Mouse (Mus musculus): ENCODE data around the gene Arl15. TPM values are rescaled to one million over a fixed set of nuclear protein-coding genes. Genes with fewer than 3 reads are reported as not detected.

Gene Arl15
- polyA plus RNA-seq, 1 experiment from 2014 or later: 8.6 TPM

GRCm38 (mm10) chr13:114121591-114121990 lies 327.3 kb downstream of the Arl15 start:
- peaks cover 10% of the 10 kb centered on the region; the same call in 1 of the 2 replicates for H3K4me1 ChIP-seq (replicated peaks; ENCODE audit: control insufficient read depth, insufficient read depth, low read length)
- H3K4me2 ChIP-seq (ENCODE audit: low read length): no peak overlapping the region
- no peak overlapping the region for H3K9ac ChIP-seq (ENCODE audit: low read length)
- no peaks in the 10 kb centered on the region for H3K36me3 ChIP-seq (ENCODE audit: control insufficient read depth, insufficient read depth, low read length)
- DNase-seq (ENCODE audit: low spot score) (no peak), ATAC-seq (replicated peaks; ENCODE audit: low FRiP score, low TSS enrichment, low read depth) (no peak)
- H3K27ac ChIP-seq (ENCODE audit: low read depth): no peak overlapping the region
- H3K27me3 ChIP-seq (replicated peaks; ENCODE audit: control insufficient read depth, insufficient read depth, low read length): no peaks in the 10 kb centered on the region
- H3K9me3 ChIP-seq (ENCODE audit: control insufficient read depth, low read length): no peaks in the 10 kb centered on the region
- 76% methylated on average over 9 of the region's 9 CpGs for WGBS
- no peak overlapping the region for H3K4me3 ChIP-seq (ENCODE audit: low read depth, low read length)

GRCm38 (mm10) chr13:114123391-114123790 lies 329.1 kb downstream of the Arl15 start:
- Histone ChIP-seq H3K9ac (ENCODE audit: low read length) (no peak overlapping the region), H3K27me3 (replicated peaks; ENCODE audit: control insufficient read depth, insufficient read depth, low read length) (no peaks in the 10 kb centered on the region), H3K27ac (ENCODE audit: low read depth) (no peak overlapping the region), H3K4me3 (ENCODE audit: low read depth, low read length) (no peak overlapping the region), H3K9me3 (ENCODE audit: control insufficient read depth, low read length) (no peaks in the 10 kb centered on the region), H3K4me2 (ENCODE audit: low read length) (no peak overlapping the region), H3K4me1 (replicated peaks; ENCODE audit: control insufficient read depth, insufficient read depth, low read length) (peaks cover 4% of the 10 kb centered on the region; the same call in 1 of the 2 replicates), H3K36me3 (ENCODE audit: control insufficient read depth, insufficient read depth, low read length) (no peaks in the 10 kb centered on the region)
- DNase-seq (ENCODE audit: low spot score): no peak
- WGBS: 82% methylated on average over 3 of the region's 3 CpGs
- no peak for ATAC-seq (replicated peaks; ENCODE audit: low FRiP score, low TSS enrichment, low read depth)

DNA sequence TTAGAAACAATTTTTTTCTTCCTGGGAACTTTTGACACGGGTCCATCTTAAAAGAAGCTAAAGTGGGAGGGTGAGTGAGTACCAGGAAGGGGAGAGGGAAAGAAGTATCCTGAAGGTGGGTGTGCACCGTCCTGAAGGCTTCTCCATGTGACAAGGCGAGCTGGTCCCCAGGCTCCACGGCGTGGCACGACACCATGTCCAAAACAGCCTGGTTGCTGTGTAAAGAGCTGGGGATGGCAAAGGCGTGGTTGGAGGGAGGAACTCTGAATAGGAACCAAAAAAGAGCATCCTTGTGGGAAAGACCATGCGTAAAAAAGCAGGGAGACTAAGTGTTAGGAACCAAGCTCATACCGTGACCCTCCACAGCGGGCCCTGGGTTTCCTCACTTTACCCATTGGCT lies 330.1 kb downstream of the Arl15 start:
- Histone ChIP-seq H3K9me3 (ENCODE audit: control insufficient read depth, low read length) (no peaks in the 10 kb centered on the region), H3K4me3 (ENCODE audit: low read depth, low read length) (no peak overlapping the region), H3K4me1 (replicated peaks; ENCODE audit: control insufficient read depth, insufficient read depth, low read length) (peaks cover 3% of the 10 kb centered on the region; the same call in 1 of the 2 replicates), H3K9ac (ENCODE audit: low read length) (no peak overlapping the region), H3K4me2 (ENCODE audit: low read length) (no peak overlapping the region), H3K27ac (ENCODE audit: low read depth) (no peak overlapping the region), H3K36me3 (ENCODE audit: control insufficient read depth, insufficient read depth, low read length) (no peaks in the 10 kb centered on the region), H3K27me3 (replicated peaks; ENCODE audit: control insufficient read depth, insufficient read depth, low read length) (no peaks in the 10 kb centered on the region)
- 78% methylated on average over 10 of the region's 10 CpGs for WGBS
- ATAC-seq (replicated peaks; ENCODE audit: low FRiP score, low TSS enrichment, low read depth) (no peak), DNase-seq (ENCODE audit: low spot score) (no peak)

DNA sequence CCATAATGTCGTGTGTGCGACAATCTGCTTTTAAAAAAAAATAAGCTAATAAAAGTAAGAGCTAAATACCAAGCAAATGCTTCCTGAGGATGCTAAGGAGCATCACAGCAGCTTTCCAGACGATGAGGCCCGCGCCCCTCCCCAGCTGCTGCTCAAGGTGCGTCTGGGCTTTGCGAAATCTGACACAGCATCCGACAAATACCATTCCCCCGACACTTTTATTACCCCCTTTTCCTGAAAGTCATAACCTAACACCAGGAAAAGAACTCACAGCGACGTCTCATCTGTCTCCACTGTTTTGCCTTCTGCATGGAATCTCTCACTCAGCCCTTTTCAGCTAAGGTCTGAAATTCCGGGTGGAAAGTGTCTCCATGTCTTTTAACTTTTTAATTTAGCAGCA lies 330.7 kb downstream of the Arl15 start:
- H3K27me3 ChIP-seq (replicated peaks; ENCODE audit: control insufficient read depth, insufficient read depth, low read length): no peaks in the 10 kb centered on the region
- H3K36me3 ChIP-seq (ENCODE audit: control insufficient read depth, insufficient read depth, low read length): no peaks in the 10 kb centered on the region
- H3K27ac ChIP-seq (ENCODE audit: low read depth): no peak overlapping the region
- ATAC-seq (replicated peaks; ENCODE audit: low FRiP score, low TSS enrichment, low read depth) (no peak), DNase-seq (ENCODE audit: low spot score) (no peak)
- no peak overlapping the region for H3K4me2 ChIP-seq (ENCODE audit: low read length)
- WGBS: 26% methylated on average over 12 of the region's 12 CpGs
- no peaks in the 10 kb centered on the region for H3K9me3 ChIP-seq (ENCODE audit: control insufficient read depth, low read length)
- no peak overlapping the region for H3K9ac ChIP-seq (ENCODE audit: low read length)
- peaks cover 3% of the 10 kb centered on the region; the same call in 1 of the 2 replicates for H3K4me1 ChIP-seq (replicated peaks; ENCODE audit: control insufficient read depth, insufficient read depth, low read length)
- no peak overlapping the region for H3K4me3 ChIP-seq (ENCODE audit: low read depth, low read length)

- Histone ChIP-seq H3K27ac (ENCODE audit: low read depth) (no peak overlapping the region), H3K4me1 (replicated peaks; ENCODE audit: control insufficient read depth, insufficient read depth, low read length) (0 out of 2 replicates have a peak, but pooled peaks cover 5% of the 10 kb centered on the region), H3K9ac (ENCODE audit: low read length) (no peak overlapping the region), H3K4me2 (ENCODE audit: low read length) (no peak overlapping the region), H3K9me3 (ENCODE audit: control insufficient read depth, low read length) (no peaks in the 10 kb centered on the region), H3K36me3 (ENCODE audit: control insufficient read depth, insufficient read depth, low read length) (no peaks in the 10 kb centered on the region), H3K4me3 (ENCODE audit: low read depth, low read length) (no peak overlapping the region), H3K27me3 (replicated peaks; ENCODE audit: control insufficient read depth, insufficient read depth, low read length) (no peaks in the 10 kb centered on the region)
- 94% methylated on average over 2 of the region's 2 CpGs for WGBS
- DNase-seq (ENCODE audit: low spot score) (no peak), ATAC-seq (replicated peaks; ENCODE audit: low FRiP score, low TSS enrichment, low read depth) (no peak)
Observed at GRCm38 (mm10) chr13:114128366-114128765, 334.1 kb downstream of the Arl15 start.

DNA sequence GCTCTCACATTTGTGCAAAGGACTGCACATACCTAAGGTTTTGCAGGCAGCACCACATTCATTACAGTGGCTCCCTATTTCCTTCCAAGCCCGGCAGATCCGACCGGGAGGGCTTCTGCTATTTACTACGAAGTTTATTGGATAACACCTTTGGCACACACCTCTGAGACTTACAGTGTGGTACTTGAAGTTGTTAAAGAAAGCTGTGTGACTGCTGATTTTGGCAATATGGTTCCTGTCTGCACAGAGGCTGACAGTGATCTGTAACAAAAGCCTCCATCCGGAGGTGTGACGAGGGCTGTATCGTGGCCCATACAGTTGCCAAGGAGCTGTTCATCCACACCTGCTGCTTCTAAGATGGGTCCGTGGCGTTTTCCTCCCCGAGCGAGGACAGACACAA lies 335.7 kb downstream of the Arl15 start:
- Histone ChIP-seq H3K4me3 (ENCODE audit: low read depth, low read length) (no peak overlapping the region), H3K9me3 (ENCODE audit: control insufficient read depth, low read length) (no peaks in the 10 kb centered on the region), H3K27ac (ENCODE audit: low read depth) (no peak overlapping the region), H3K36me3 (ENCODE audit: control insufficient read depth, insufficient read depth, low read length) (no peaks in the 10 kb centered on the region), H3K4me2 (ENCODE audit: low read length) (no peak overlapping the region), H3K4me1 (replicated peaks; ENCODE audit: control insufficient read depth, insufficient read depth, low read length) (0 out of 2 replicates have a peak, but pooled peaks cover 5% of the 10 kb centered on the region), H3K9ac (ENCODE audit: low read length) (no peak overlapping the region), H3K27me3 (replicated peaks; ENCODE audit: control insufficient read depth, insufficient read depth, low read length) (no peaks in the 10 kb centered on the region)
- ATAC-seq (replicated peaks; ENCODE audit: low FRiP score, low TSS enrichment, low read depth) (no peak), DNase-seq (ENCODE audit: low spot score) (no peak)
- 63% methylated on average over 11 of the region's 11 CpGs for WGBS

DNA sequence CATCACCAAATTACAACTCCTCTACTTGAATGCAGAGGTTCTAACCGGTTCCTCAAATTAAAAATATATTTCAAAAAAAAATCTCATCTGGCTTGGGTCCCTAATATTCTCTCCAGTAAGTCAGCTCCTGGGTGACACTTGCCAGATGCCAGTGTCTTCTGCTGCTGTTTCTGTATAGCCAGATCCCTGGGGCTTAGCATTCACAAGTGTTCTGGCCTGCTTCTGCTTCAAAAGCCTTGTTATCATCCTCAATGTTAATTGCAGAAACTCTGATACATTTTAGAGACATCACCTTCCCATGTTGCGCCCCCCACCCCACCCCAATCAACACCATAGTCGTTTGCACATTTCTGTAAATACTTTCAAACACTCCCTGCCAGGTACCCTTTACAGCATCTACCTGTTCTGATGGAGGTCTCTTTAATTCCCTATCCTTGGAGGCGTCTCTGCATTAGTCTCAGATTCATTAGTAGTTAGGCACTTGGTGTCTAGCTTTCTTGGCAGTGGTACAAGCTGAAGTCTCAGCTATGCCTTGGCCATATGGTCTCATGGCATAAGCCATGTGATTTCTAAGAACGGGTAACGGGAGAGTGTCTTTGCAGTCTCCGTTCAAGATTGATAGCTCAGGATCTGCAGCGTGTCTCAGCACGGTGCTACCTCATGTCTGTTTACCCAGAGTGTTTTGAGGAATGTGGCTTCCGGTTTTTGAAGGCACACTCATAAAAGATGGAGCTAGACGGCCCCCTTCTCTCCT lies 336.4 kb downstream of the Arl15 start:
- Histone ChIP-seq H3K9ac (ENCODE audit: low read length) (no peak overlapping the region), H3K4me1 (replicated peaks; ENCODE audit: control insufficient read depth, insufficient read depth, low read length) (0 out of 2 replicates have a peak, but pooled peaks cover 5% of the 10 kb centered on the region), H3K36me3 (ENCODE audit: control insufficient read depth, insufficient read depth, low read length) (no peaks in the 10 kb centered on the region), H3K27ac (ENCODE audit: low read depth) (no peak overlapping the region), H3K4me3 (ENCODE audit: low read depth, low read length) (no peak overlapping the region), H3K4me2 (ENCODE audit: low read length) (no peak overlapping the region), H3K9me3 (ENCODE audit: control insufficient read depth, low read length) (no peaks in the 10 kb centered on the region), H3K27me3 (replicated peaks; ENCODE audit: control insufficient read depth, insufficient read depth, low read length) (no peaks in the 10 kb centered on the region)
- WGBS: 40% methylated on average over 11 of the region's 11 CpGs
- ATAC-seq (replicated peaks; ENCODE audit: low FRiP score, low TSS enrichment, low read depth): no peak
- DNase-seq (ENCODE audit: low spot score): no peak

DNA sequence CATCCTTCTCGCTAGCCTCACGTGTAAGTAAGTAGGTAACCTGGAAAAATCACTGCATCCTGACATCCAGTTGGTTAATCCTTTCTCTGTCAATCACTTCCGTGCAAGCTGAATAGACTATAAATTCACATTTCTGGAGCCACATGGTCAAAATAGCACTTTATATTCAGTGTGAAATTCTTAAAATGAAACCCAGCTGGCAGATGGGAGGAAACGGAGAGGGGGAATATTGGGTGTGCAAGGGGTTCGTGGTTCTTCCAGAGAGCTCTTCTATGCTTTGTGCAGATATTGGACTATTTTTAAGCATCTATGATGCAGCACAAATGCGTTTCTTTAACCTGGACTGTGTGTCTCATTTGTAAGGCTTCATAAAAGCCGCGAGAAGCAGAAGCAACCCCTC lies 344.6 kb downstream of the Arl15 start:
- Histone ChIP-seq H3K4me2 (ENCODE audit: low read length) (no peak overlapping the region), H3K4me3 (ENCODE audit: low read depth, low read length) (no peak overlapping the region), H3K27ac (ENCODE audit: low read depth) (no peak overlapping the region), H3K36me3 (ENCODE audit: control insufficient read depth, insufficient read depth, low read length) (no peaks in the 10 kb centered on the region), H3K4me1 (replicated peaks; ENCODE audit: control insufficient read depth, insufficient read depth, low read length) (no peaks in the 10 kb centered on the region), H3K9me3 (ENCODE audit: control insufficient read depth, low read length) (no peaks in the 10 kb centered on the region), H3K9ac (ENCODE audit: low read length) (no peak overlapping the region), H3K27me3 (replicated peaks; ENCODE audit: control insufficient read depth, insufficient read depth, low read length) (no peaks in the 10 kb centered on the region)
- no peak for ATAC-seq (replicated peaks; ENCODE audit: low FRiP score, low TSS enrichment, low read depth)
- no peak for DNase-seq (ENCODE audit: low spot score)
- 89% methylated on average over 8 of the region's 8 CpGs for WGBS

GRCm38 (mm10) chr13:114139570-114139969 lies 345.3 kb downstream of the Arl15 start:
- no peak overlapping the region for H3K27ac ChIP-seq (ENCODE audit: low read depth)
- no peak overlapping the region for H3K9ac ChIP-seq (ENCODE audit: low read length)
- H3K4me3 ChIP-seq (ENCODE audit: low read depth, low read length): no peak overlapping the region
- H3K36me3 ChIP-seq (ENCODE audit: control insufficient read depth, insufficient read depth, low read length): no peaks in the 10 kb centered on the region
- 76% methylated on average over 9 of the region's 9 CpGs for WGBS
- no peak for DNase-seq (ENCODE audit: low spot score)
- no peak overlapping the region for H3K4me2 ChIP-seq (ENCODE audit: low read length)
- H3K9me3 ChIP-seq (ENCODE audit: control insufficient read depth, low read length): no peaks in the 10 kb centered on the region
- no peaks in the 10 kb centered on the region for H3K4me1 ChIP-seq (replicated peaks; ENCODE audit: control insufficient read depth, insufficient read depth, low read length)
- no peak for ATAC-seq (replicated peaks; ENCODE audit: low FRiP score, low TSS enrichment, low read depth)
- no peaks in the 10 kb centered on the region for H3K27me3 ChIP-seq (replicated peaks; ENCODE audit: control insufficient read depth, insufficient read depth, low read length)

Measured in intestine, embryonic 14.5 days (tissue).